Mouse (Mus musculus) olfactory bulb, adult 2 months (tissue): ENCODE results near the gene Spdye4a.

Source experiments
- CTCF ChIP-seq: fragments of 200-500 bp; IDR thresholded peaks from 2 replicates; pipeline ENCODE4 v1.5.1; 2012; ENCODE audit warnings: low read depth, mild to moderate bottlenecking, low read length, moderate library complexity; ENCODE audit not compliant: insufficient read depth
- POLR2A ChIP-seq: fragments of 200-500 bp; IDR thresholded peaks from 2 replicates; pipeline ENCODE4 v1.6.1; 2012; ENCODE audit warnings: mild to moderate bottlenecking, low read depth, low read length, moderate library complexity; ENCODE audit not compliant: insufficient read depth

- no peak for TF ChIP-seq CTCF
- no peak for TF ChIP-seq POLR2A
Measured at GRCm38 (mm10) chr5:143266794-143267193, 40.1 kb upstream of the Spdye4a start.
